17 mouse cellular contexts compared by ENCODE assay signal in the genomic region with DNA sequence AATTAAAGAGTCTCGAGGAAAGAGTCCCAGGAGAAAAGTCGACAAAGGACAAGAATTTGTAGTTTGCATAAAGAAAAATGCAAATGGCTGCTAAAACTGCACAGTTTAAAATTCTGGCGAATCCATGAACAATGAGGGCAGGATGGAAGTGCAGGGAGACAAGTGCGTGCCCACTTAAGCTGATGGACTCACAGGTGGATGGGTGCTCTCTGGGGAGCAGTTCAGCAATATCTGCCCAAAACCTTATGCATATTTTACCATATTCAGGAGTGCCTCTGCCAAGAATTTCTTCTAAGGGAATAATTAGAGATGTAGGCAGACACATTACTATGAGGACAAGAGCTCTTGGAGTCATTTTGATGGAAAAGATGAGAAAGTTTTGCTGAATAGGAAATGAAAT. TPM values are rescaled to one million over a fixed set of nuclear protein-coding genes. Genes with fewer than 3 reads are reported as not detected.
"Had no signal": no experiment of that assay in that cellular context is flagged by ENCODE, and none has a peak within 500 bp of the region (broad histone marks: within the 10 kb centered on the region; RNA-seq: fewer than 3 reads in every experiment).

No protein-coding gene starts in this region.

- H3K36me3 ChIP-seq: liver, embryonic 15.5 days; midbrain, embryonic 13.5 days; neural tube, embryonic 12.5 days had no signal

- DNase-seq: liver, postnatal 0 days; lung, adult 2 months; lung, postnatal 14 days; lung, postnatal 36 days; right cerebral cortex, postnatal 14 days; thymus, adult 2 months; thymus, postnatal 25 days; thymus, postnatal 4 days had no signal

- H3K27me3 ChIP-seq: liver, embryonic 15.5 days; lung, embryonic 15.5 days; midbrain, embryonic 13.5 days; neural tube, embryonic 12.5 days; stomach, embryonic 15.5 days had no signal

- ATAC-seq: liver, postnatal 0 days; lung, postnatal 0 days; midbrain, embryonic 13.5 days had no signal

- H3K27ac ChIP-seq: liver, embryonic 15.5 days; lung, embryonic 15.5 days; macrophage; midbrain, embryonic 13.5 days; neural tube, embryonic 12.5 days; stomach, embryonic 15.5 days; stomach, postnatal 0 days had no signal

- H3K9me3 ChIP-seq: liver, embryonic 15.5 days; lung, embryonic 15.5 days; midbrain, embryonic 13.5 days; neural tube, embryonic 12.5 days; stomach, embryonic 15.5 days had no signal

- H3K4me3 ChIP-seq: liver, embryonic 15.5 days; lung, embryonic 15.5 days; megakaryocyte, embryonic 14.5 days; midbrain, embryonic 13.5 days; neural tube, embryonic 12.5 days; stomach, embryonic 15.5 days had no signal

- H3K4me2 ChIP-seq: liver, embryonic 15.5 days; lung, embryonic 15.5 days; midbrain, embryonic 13.5 days; neural tube, embryonic 12.5 days; stomach, embryonic 15.5 days had no signal

- H3K4me1 ChIP-seq: liver, embryonic 15.5 days; lung, embryonic 15.5 days; midbrain, embryonic 13.5 days; neural tube, embryonic 12.5 days; stomach, embryonic 15.5 days had no signal

- H3K9ac ChIP-seq: liver, embryonic 15.5 days; liver, postnatal 0 days; lung, embryonic 15.5 days; midbrain, embryonic 13.5 days; neural tube, embryonic 12.5 days; stomach, embryonic 15.5 days had no signal

RNA-seq across cellular contexts. Expression of a gene that starts 35.5 kb away (rescaled TPM):
- polyA plus RNA-seq: macrophage had no signal
